Mouse (Mus musculus) lung, postnatal 4 days (tissue): ENCODE measurements around the gene Fgf8.
A peak's percentile ranks its signal among the peaks of the same experiment; 100 is the strongest.

Experiments
- DNase-seq, 2 experiments: peaks; one replicate each; pipeline ENCODE4 v3.0.0; 2021

Gene Fgf8

GRCm38 (mm10) chr19:45742218-45742983, at the start of gene Fgf8:
TSS of gene Fgf8 (minus strand) at chr19:45742915.
- DNase-seq = no peak

GRCm38 (mm10) chr19:45792404-45792803, 49.7 kb upstream of the Fgf8 start:
- DNase-seq = no peak

GRCm38 (mm10) chr19:45789888-45790874, 47.5 kb upstream of the Fgf8 start:
- DNase-seq = peak; percentile 50 to 63

GRCm38 (mm10) chr19:45789365-45789764, 46.6 kb upstream of the Fgf8 start:
- DNase-seq = no peak

- no peak for DNase-seq
These were observed 45.6 kb upstream of the Fgf8 start for GRCm38 (mm10) chr19:45788337-45788736.

- no peak for DNase-seq
These were observed 44.7 kb upstream of the Fgf8 start for GRCm38 (mm10) chr19:45787450-45787849.

GRCm38 (mm10) chr19:45785470-45785869, 42.8 kb upstream of the Fgf8 start:
- no peak for DNase-seq

- no peak for DNase-seq
These were observed 41.3 kb upstream of the Fgf8 start for GRCm38 (mm10) chr19:45783933-45784576.

GRCm38 (mm10) chr19:45783181-45783932, 40.6 kb upstream of the Fgf8 start, which contains the start of gene Mgea5:
TSS of gene Mgea5 (minus strand) at chr19:45783837.
- DNase-seq = peak; percentile 99

GRCm38 (mm10) chr19:45782315-45783001, 39.7 kb upstream of the Fgf8 start:
- DNase-seq = peak; percentile 84 to 86

DNA sequence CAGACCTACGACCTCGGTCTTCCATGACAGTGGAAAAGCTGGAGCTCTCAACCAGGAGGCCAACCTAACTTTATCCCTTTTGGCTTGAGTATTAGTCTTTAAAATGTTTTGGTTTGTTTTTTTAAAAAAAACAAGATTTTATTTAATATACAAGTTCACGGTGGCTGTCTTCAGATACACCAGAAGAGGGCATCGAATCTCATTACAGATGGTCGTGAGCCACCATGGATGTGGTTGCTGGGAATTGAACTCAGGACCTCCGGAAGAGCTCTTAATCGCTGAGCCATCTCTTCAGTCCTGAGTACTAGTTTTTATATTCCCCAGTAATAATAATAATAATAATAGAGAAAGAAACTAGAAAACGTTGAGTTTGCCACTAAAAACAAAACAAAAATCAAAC, 39.0 kb upstream of the Fgf8 start:
- DNase-seq = no peak

- DNase-seq = no peak
These were observed 37.7 kb upstream of the Fgf8 start for GRCm38 (mm10) chr19:45780350-45780915.

- DNase-seq = no peak
These were observed 32.8 kb upstream of the Fgf8 start for GRCm38 (mm10) chr19:45775486-45775885.

- no peak for DNase-seq
These were observed 28.8 kb upstream of the Fgf8 start for GRCm38 (mm10) chr19:45771501-45771900.

- no peak for DNase-seq
These were observed 18.1 kb upstream of the Fgf8 start for GRCm38 (mm10) chr19:45760810-45761209.

DNA sequence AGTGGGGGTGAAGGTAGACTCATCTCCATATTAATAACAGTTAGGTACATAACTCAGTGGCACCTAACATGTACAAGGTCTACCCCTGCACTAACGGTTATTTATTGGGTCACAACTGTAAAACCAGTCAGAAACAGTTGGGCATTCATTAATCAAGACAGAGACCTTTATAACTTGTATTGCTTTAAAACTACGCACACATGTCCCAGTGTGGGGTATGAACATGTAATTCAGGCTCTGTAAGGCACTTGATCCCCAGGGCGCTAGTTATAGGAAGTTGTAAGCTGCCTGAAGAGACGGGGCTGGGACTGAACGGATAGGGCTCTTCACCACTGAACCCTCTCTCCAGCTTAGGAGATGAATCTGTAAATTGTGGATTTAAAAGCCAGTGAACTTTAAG, 16.0 kb upstream of the Fgf8 start:
- no peak for DNase-seq

DNA sequence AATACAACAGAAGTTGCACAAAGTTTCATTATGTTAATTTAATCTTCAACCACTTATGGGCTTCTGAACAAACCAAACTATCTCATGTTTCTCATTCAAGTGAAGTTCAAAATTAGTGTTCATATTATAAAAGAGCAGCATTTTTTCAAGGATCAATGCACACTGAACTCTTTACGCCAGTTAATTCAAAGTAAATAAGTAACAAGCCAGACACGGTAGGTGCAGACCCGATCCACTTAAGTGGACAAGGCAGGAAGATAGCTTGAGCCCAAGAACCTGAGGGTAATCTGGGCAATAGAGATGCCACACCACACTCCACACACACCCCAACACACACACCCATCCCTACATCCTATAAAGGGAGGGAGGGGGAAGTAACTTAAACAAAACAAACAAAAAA, 10.8 kb upstream of the Fgf8 start:
- no peak for DNase-seq

GRCm38 (mm10) chr19:45751881-45752280, 9.2 kb upstream of the Fgf8 start:
- no peak for DNase-seq

DNA sequence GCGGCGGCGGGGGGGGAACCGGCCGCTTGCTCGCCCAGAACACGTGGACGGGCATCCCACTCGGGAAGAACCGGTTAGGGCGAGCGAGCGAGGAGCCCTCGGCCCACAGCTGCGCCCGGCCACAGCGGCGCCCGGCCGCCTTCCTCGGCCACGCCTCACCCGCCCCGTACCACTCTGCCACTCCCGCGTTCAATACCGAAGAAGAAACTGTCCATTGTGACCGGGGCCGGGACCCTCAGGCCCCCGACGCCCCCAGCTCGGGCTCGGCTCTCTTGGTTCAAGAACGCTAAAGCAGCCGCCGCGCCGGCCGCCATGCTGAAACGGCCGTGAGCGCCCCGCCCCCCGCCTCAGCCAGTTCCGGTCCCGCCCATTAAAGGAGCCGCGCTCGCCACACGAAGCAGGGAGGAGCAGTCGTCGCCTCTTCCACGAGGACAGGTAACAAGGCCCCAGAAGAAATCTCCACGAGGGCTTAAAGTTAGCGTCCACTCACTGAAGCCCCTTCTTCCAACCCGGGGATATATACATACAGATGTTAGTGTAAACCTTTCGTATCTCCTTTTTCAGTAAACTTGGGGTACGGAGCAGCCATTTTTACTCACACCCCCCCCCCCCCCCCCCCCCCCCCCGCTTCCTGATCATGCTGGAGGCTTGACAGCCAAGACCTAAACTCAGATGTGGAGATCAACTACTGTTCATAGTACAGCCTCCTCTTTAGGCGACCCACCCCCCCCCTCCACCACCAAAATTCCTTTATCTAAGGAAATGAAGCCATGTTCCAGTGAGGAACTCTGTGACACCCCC, 6.7 kb upstream of the Fgf8 start, which contains the start of gene Npm3:
Gene Npm3 (minus strand): TSS at position 349 of the 801 bp plus-strand sequence.
- DNase-seq = peak; percentile 86 to 90

GRCm38 (mm10) chr19:45748691-45749242, 6.1 kb upstream of the Fgf8 start:
- DNase-seq = no peak
